Mouse (Mus musculus) cortical plate, adult 2 months (tissue): ENCODE data around the gene Tubb3. TPM values are rescaled to one million over a fixed set of nuclear protein-coding genes. Genes with fewer than 3 reads are reported as not detected.

Source experiments
- H3K27ac ChIP-seq: fragments of 200-500 bp; 2 replicates; pipeline ENCODE4 v1.5.1; 2012; ENCODE audit warnings: low read length, control low read depth, inconsistent platforms; ENCODE audit not compliant: insufficient read depth
- H3K4me1 ChIP-seq: fragments of 200-500 bp; 2 replicates; pipeline ENCODE4 v1.6.1; 2011; ENCODE audit warnings: low read length; ENCODE audit not compliant: control insufficient read depth, insufficient read depth
- H3K4me3 ChIP-seq: fragments of 200-500 bp; 2 replicates; pipeline ENCODE4 v1.5.1; 2011; ENCODE audit warnings: mild to moderate bottlenecking, low read length, control low read depth; ENCODE audit not compliant: insufficient read depth
- CTCF ChIP-seq: fragments of 200-500 bp; IDR thresholded peaks from 2 replicates; pipeline ENCODE4 v1.5.1; 2011; ENCODE audit warnings: mild to moderate bottlenecking, control low read depth, low read length; ENCODE audit not compliant: insufficient read depth; ENCODE audit errors: extremely low read depth
- POLR2A ChIP-seq: fragments of 200-500 bp; IDR thresholded peaks from 2 replicates; pipeline ENCODE4 v1.6.1; 2011; ENCODE audit warnings: mild to moderate bottlenecking, low read length, control low read depth; ENCODE audit not compliant: insufficient read depth; ENCODE audit errors: extremely low read depth
- polyA plus RNA-seq: library from polyadenylated mRNA; depleted of rRNA; stranded (reverse); fragments of >200 nt; gene quantifications from 2 replicates; pipeline ENCODE4 v1.2.3, GENCODE M21; 2012

Tubb3 gene
- polyA plus RNA-seq, 1 experiment = 518 TPM

- H3K4me1 ChIP-seq = no peaks in the 10 kb centered on the region
- no peak overlapping the region for H3K27ac ChIP-seq
- no peak overlapping the region for H3K4me3 ChIP-seq
- TF ChIP-seq POLR2A = no peak
- TF ChIP-seq CTCF = no peak
These were observed 23.4 kb upstream of the Tubb3 start for GRCm38 (mm10) chr8:123387801-123388200.

DNA sequence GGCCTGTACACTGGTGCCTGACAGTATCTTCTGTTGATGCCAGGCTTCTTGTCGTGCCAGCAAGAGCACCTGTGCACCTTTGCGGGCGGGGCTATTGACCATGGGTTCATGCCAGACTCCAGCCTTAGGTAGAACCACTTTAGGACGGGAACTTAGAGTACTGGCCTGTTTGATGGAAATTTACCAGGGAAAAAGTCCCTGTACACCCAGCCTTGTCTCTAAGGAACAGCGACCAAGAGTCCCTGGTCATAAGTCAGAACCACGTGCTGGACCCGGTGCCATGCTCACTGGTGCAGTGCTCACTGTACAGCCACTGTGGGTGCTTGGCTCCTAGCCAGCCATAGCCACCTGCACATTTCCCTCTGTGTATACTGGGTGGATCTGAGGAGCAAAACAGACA lies 22.2 kb upstream of the Tubb3 start:
- no peak overlapping the region for H3K27ac ChIP-seq
- TF ChIP-seq POLR2A (no peak), CTCF (no peak)
- no peak overlapping the region for H3K4me3 ChIP-seq
- no peaks in the 10 kb centered on the region for H3K4me1 ChIP-seq

DNA sequence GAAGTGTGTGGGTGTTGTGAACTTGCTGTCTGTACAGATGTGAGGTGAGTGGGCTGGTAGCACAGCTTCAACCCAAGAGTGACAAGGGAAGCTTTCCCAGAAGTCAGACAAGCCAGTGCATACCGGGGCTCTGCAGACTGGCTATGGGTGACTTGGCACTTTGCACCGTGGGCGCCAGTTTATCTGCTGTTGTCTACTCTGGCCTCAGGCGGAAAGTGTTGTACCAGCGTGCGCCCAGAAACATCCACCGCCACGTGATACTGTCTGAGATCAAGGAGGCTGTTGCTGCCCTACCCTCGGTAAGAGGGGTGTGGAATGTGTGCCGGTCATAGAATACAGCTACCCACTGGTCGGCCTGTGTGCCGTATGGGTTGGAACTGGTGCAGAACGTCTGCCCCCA lies 12.9 kb upstream of the Tubb3 start:
- no peaks in the 10 kb centered on the region; the same call in 1 of the 2 replicates for H3K4me1 ChIP-seq
- TF ChIP-seq CTCF = no peak
- no peak for TF ChIP-seq POLR2A
- H3K27ac ChIP-seq = no peak overlapping the region
- no peak overlapping the region for H3K4me3 ChIP-seq

GRCm38 (mm10) chr8:123401936-123402335 lies 9.3 kb upstream of the Tubb3 start:
- no peaks in the 10 kb centered on the region; the same call in 1 of the 2 replicates for H3K4me1 ChIP-seq
- H3K4me3 ChIP-seq = no peak overlapping the region
- TF ChIP-seq CTCF (no peak), POLR2A (no peak)
- H3K27ac ChIP-seq = no peak overlapping the region

DNA sequence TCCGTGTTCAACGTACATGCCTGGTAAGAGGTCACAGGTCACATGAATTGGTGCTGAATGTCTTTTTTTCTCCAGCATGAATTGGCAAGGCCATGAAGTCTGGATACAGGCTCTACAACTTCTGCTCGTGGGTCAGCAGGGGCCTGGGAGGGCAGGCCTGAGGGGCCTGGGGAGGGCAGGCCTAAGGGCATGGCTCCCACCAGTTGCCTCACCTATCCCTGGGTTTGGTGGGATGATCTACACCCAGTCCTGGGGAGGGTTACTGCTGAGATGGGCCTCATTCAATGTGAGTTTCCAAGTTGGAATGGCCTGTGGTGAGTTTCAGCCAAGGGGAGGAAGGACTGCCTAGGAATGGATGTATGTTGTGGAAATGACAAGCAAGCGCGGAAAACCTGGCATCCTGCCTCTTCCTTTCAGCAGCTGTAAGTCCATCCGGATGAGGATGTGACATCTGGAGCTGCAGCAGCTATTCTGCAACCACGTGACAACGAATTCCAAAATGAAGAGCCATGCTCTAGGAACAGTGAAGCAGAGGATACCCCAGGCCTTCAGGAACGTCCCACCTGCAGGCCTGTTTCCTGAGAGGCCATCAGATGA lies 8.4 kb upstream of the Tubb3 start:
- TF ChIP-seq CTCF (no peak), POLR2A (no peak)
- Histone ChIP-seq H3K4me3 (no peak overlapping the region), H3K4me1 (no peaks in the 10 kb centered on the region; the same call in 1 of the 2 replicates), H3K27ac (no peak overlapping the region)

- H3K27ac ChIP-seq = no peak overlapping the region
- no peaks in the 10 kb centered on the region for H3K4me1 ChIP-seq
- TF ChIP-seq CTCF (no peak), POLR2A (no peak)
- no peak overlapping the region for H3K4me3 ChIP-seq
These were observed 6.7 kb upstream of the Tubb3 start for GRCm38 (mm10) chr8:123404521-123404920.

- TF ChIP-seq CTCF = peak; percentile 88
- no peak for TF ChIP-seq POLR2A
- Histone ChIP-seq H3K4me3 (no peak within 1 kb of the TSS), H3K4me1 (peaks cover 4% of the 10 kb centered on the region; the same call in 1 of the 2 replicates), H3K27ac (no peak within 1 kb of the TSS)
These were observed 4.4 kb upstream of the Tubb3 start, which contains the start of gene Mc1r for GRCm38 (mm10) chr8:123406786-123407185. TSS of gene Mc1r (plus strand) at chr8:123407107.

DNA sequence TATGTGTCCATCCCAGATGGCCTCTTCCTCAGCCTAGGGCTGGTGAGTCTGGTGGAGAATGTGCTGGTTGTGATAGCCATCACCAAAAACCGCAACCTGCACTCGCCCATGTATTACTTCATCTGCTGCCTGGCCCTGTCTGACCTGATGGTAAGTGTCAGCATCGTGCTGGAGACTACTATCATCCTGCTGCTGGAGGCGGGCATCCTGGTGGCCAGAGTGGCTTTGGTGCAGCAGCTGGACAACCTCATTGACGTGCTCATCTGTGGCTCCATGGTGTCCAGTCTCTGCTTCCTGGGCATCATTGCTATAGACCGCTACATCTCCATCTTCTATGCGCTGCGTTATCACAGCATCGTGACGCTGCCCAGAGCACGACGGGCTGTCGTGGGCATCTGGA lies 3.6 kb upstream of the Tubb3 start:
- Histone ChIP-seq H3K27ac (no peak overlapping the region), H3K4me1 (peaks cover 4% of the 10 kb centered on the region; the same call in 1 of the 2 replicates), H3K4me3 (no peak overlapping the region)
- TF ChIP-seq POLR2A = no peak

DNA sequence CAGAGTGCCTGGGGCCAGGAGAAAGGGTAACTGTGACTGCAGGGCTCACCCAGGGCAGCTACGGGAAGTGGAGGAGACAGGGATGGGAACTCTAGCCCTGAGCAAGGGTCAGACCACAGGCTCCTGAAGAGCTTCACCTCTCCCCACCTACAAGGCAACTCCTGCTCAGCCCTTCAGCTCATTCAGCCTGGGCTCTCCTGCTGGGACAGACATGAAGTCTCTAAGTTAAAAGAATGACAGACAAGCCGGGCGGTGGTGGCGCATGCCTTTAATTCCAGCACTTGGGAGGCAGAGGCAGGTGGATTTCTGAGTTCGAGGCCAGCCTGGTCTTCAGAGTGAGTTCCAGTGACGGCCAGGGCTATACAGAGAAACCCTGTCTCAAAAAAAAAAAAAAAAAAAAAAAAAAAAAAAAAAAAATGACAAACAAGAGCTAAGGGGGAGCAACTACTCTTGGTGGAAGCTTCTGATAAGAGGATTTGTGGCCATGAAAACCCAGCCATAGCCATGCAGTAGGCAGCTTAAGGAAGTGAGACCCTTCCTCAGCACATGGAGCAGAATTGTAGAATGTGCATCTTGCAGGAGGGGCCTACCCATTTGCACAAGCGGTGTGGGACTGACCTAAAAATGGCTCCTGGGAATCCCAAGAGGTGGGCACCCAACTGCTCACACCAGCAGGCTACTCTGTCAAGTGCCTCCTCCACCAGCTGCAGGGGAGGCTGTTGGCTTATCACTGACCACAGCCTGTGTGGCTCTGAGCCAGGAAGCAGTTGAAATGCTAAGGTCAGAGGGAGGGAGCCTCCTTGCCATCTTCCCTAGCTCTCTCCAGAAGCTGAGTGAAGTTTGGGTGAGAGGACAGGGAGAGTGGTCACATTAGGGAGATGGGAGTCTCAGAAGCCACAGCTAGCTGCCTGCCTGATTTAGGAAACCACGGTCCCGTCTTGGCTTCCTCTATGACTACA lies 2.4 kb upstream of the Tubb3 start:
- Histone ChIP-seq H3K27ac (no peak overlapping the region), H3K4me1 (peaks cover 5% of the 10 kb centered on the region; the same call in 1 of the 2 replicates), H3K4me3 (no peak overlapping the region)
- no peak for TF ChIP-seq POLR2A
- no peak for TF ChIP-seq CTCF

DNA sequence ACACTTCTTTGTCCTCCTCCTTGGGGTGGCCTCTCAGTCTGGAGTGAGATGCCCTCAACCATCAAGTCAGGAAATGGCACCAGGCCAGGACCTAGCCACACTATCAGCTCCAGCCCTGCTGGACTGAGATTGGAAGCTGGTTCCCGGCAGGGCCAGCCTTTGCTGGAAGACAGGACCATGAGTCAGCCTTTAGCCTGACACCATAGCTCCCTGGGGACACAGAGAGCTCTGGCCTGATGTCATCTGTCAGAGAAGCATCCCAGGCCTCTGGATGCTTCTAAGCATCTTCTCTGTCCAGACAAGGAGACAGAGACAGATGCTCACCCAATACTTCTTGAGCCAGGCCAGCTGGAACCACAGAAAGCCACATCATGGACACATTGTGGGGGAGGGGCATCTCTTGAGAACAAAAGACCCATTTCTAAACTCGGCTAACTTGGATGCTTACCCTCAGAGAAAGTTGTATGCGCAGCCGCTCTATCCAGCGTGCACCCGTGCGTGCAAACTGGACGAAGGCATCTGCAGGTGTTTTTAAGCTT lies 1.1 kb upstream of the Tubb3 start:
- H3K4me3 ChIP-seq = peak overlapping the region; percentile 99; the same call in 1 of the 2 replicates
- H3K27ac ChIP-seq = 0 out of 2 replicates have a peak overlapping the region, but pooled peaks have one; percentile 9
- TF ChIP-seq CTCF (no peak), POLR2A (no peak)
- peaks cover 5% of the 10 kb centered on the region; the same call in 1 of the 2 replicates for H3K4me1 ChIP-seq
